Mouse (Mus musculus) neural tube, embryonic 15.5 days (tissue): ENCODE data around the gene Man1a. TPM values are rescaled to one million over a fixed set of nuclear protein-coding genes. Genes with fewer than 3 reads are reported as not detected.

Experiments used
- ATAC-seq: fragments of 200-750 bp; cut with Nextera tagmentation; 2 replicates; pipeline ENCODE4 v1.8.0; 2017; ENCODE audit warnings: mild to moderate bottlenecking, moderate TSS enrichment, moderate library complexity; ENCODE audit not compliant: low FRiP score
- H3K27ac ChIP-seq: fragments of 300-500 bp; sonication (generic); replicated peaks from 2 replicates; pipeline ENCODE4 v1.5.1; 2015; ENCODE audit warnings: mild to moderate bottlenecking, inconsistent platforms
- H3K27me3 ChIP-seq: fragments of 300-500 bp; sonication (generic); replicated peaks from 2 replicates; pipeline ENCODE4 v1.6.1; 2015; ENCODE audit warnings: inconsistent platforms
- H3K36me3 ChIP-seq: fragments of 300-500 bp; sonication (generic); 2 replicates; pipeline ENCODE4 v1.6.1; 2015; ENCODE audit warnings: inconsistent platforms
- H3K4me1 ChIP-seq: fragments of 300-500 bp; sonication (generic); 2 replicates; pipeline ENCODE4 v1.6.1; 2015; ENCODE audit warnings: inconsistent platforms
- H3K4me2 ChIP-seq: fragments of 300-500 bp; sonication (generic); 2 replicates; pipeline ENCODE4 v1.6.1; 2015; ENCODE audit warnings: inconsistent platforms, mild to moderate bottlenecking, moderate library complexity
- H3K4me3 ChIP-seq: fragments of 300-500 bp; sonication (generic); replicated peaks from 2 replicates; pipeline ENCODE4 v1.5.1; 2015; ENCODE audit warnings: mild to moderate bottlenecking, inconsistent platforms
- H3K9ac ChIP-seq: fragments of 300-500 bp; sonication (generic); replicated peaks from 2 replicates; pipeline ENCODE4 v1.6.1; 2015; ENCODE audit warnings: mild to moderate bottlenecking, inconsistent platforms
- H3K9me3 ChIP-seq: fragments of 300-500 bp; sonication (generic); replicated peaks from 2 replicates; pipeline ENCODE4 v1.6.1; 2016; ENCODE audit warnings: inconsistent platforms
- WGBS: fragments of 180-500 bp; shearing (Covaris S2); methylation state at CpG from one replicate; pipeline ENCODE4 v1.1.7; 2015; ENCODE audit warnings: mixed read lengths; 5-methylcytosine and 5-hydroxymethylcytosine counted together
- polyA plus RNA-seq: library from polyadenylated mRNA; unstranded; fragments of >200 nt; fragmentation: Nextera tagmentation; extraction: Ambion mirVana; gene quantifications from 2 replicates; pipeline ENCODE4 v1.2.1, GENCODE M21; 2015

The Man1a gene
- polyA plus RNA-seq, 1 experiment from 2014 or later: 5.3 TPM

DNA sequence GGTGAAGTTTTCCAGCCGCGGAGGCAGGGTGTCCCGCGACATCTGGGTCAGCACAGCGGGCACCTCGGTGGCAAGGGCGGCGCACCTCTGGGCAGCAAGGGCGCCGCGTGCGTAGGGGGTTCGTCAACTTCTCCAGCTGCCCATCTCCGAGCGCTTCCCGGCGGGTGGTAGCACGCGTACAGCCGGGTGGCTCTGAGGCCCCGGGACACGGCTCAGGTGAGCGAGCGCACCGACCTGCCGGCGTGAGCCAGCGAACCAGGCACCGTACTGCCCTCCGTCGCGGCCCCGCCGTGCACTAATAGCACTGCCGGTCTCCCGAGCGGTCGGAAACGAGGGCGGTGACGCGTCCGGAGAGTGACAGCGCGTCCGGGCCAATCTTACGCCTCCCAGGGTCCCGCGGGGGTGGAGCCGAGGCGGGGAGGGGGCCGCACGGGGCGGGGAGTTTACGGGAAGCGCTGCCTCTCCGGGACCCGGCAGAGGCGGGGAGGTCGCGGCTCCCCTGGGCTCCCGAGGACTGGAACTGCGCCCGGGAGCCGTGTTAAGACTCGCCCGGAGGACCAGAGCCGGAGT, 883 bp downstream of the Man1a start:
- peak; percentile 97 for ATAC-seq
- Histone ChIP-seq H3K9me3 (no peaks in the 10 kb centered on the region), H3K27ac (no peak overlapping the region; the same call in 1 of the 2 replicates), H3K4me3 (peak overlapping the region; percentile 90), H3K4me2 (peak overlapping the region; percentile 99), H3K4me1 (peaks cover 21% of the 10 kb centered on the region), H3K9ac (peak overlapping the region; percentile 72), H3K27me3 (no peaks in the 10 kb centered on the region), H3K36me3 (no peaks in the 10 kb centered on the region)
- under 1% methylated on average over 68 of the region's 68 CpGs for WGBS

- peak; percentile 68 for ATAC-seq
- Histone ChIP-seq H3K36me3 (no peaks in the 10 kb centered on the region), H3K4me2 (peak overlapping the region; percentile 99), H3K27ac (peak overlapping the region; percentile 65), H3K27me3 (no peaks in the 10 kb centered on the region), H3K9me3 (no peaks in the 10 kb centered on the region), H3K4me1 (peaks cover 21% of the 10 kb centered on the region), H3K9ac (peak overlapping the region; percentile 72), H3K4me3 (peak overlapping the region; percentile 90)
- WGBS: 0% methylated on average over 71 of the region's 73 CpGs
Observed at GRCm38 (mm10) chr10:54074609-54075421, 1.6 kb downstream of the Man1a start.

GRCm38 (mm10) chr10:54074247-54074608, 2.2 kb downstream of the Man1a start:
- ATAC-seq: no peak; the same call in 1 of the 2 replicates

GRCm38 (mm10) chr10:54073641-54074203, 2.7 kb downstream of the Man1a start:
- peak overlapping the region; percentile 90 for H3K4me3 ChIP-seq
- H3K9me3 ChIP-seq: no peaks in the 10 kb centered on the region
- no peaks in the 10 kb centered on the region for H3K36me3 ChIP-seq
- H3K9ac ChIP-seq: peak overlapping the region; percentile 72
- H3K27ac ChIP-seq: no peak overlapping the region
- no peak for ATAC-seq
- peaks cover 21% of the 10 kb centered on the region for H3K4me1 ChIP-seq
- H3K27me3 ChIP-seq: no peaks in the 10 kb centered on the region
- peak overlapping the region; percentile 99 for H3K4me2 ChIP-seq
- WGBS: 53% methylated on average over 6 of the region's 6 CpGs

More at GRCm38 (mm10) chr10:54074247-54074608, 2.2 kb downstream of the Man1a start:
- Histone ChIP-seq H3K27me3 (no peaks in the 10 kb centered on the region), H3K9ac (peak overlapping the region; percentile 72), H3K4me3 (peak overlapping the region; percentile 90), H3K27ac (peak overlapping the region; percentile 65; the same call in 1 of the 2 replicates), H3K36me3 (no peaks in the 10 kb centered on the region), H3K4me2 (peak overlapping the region; percentile 99), H3K9me3 (no peaks in the 10 kb centered on the region), H3K4me1 (peaks cover 21% of the 10 kb centered on the region)
- WGBS: 1% methylated on average over 14 of the region's 14 CpGs

- Histone ChIP-seq H3K27ac (no peak overlapping the region), H3K4me1 (peaks cover 21% of the 10 kb centered on the region), H3K9ac (no peak overlapping the region), H3K4me2 (peak overlapping the region; percentile 99), H3K36me3 (no peaks in the 10 kb centered on the region), H3K27me3 (no peaks in the 10 kb centered on the region), H3K4me3 (peak overlapping the region; percentile 90), H3K9me3 (no peaks in the 10 kb centered on the region)
- WGBS: 77% methylated on average over 2 of the region's 2 CpGs
- ATAC-seq: no peak
Observed at GRCm38 (mm10) chr10:54072336-54072735, 4.1 kb downstream of the Man1a start.

- no peak overlapping the region for H3K9ac ChIP-seq
- no peaks in the 10 kb centered on the region for H3K9me3 ChIP-seq
- no peak overlapping the region for H3K27ac ChIP-seq
- no peak overlapping the region for H3K4me3 ChIP-seq
- no peaks in the 10 kb centered on the region for H3K27me3 ChIP-seq
- WGBS: 88% methylated on average over 5 of the region's 5 CpGs
- H3K4me1 ChIP-seq: peaks cover 12% of the 10 kb centered on the region
- ATAC-seq: no peak
- H3K36me3 ChIP-seq: no peaks in the 10 kb centered on the region
- peak overlapping the region; percentile 20 for H3K4me2 ChIP-seq
Observed at GRCm38 (mm10) chr10:54070496-54070895, 5.9 kb downstream of the Man1a start.

- H3K4me3 ChIP-seq: no peak overlapping the region
Observed at GRCm38 (mm10) chr10:54069412-54069811, 7.0 kb downstream of the Man1a start.

DNA sequence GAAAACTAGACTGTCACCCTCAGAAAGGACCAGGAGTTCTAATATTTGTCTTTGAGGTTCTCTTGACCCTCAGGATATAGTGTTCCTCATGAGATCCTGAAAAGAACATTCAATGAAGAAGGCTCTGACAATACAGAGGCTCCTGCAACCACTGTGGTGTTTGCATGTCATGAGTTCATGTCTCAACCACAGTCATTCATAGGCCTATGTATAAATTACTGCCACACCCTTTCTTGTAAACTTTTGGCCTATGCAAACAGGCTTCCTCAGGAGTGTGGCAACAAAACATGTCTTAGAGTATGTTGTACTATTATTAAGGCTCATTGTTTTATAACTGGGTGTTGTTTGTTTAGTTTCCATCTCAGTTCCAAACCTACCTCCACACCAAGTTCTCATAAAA, 9.7 kb downstream of the Man1a start:
- Histone ChIP-seq H3K9me3 (no peaks in the 10 kb centered on the region), H3K36me3 (no peaks in the 10 kb centered on the region), H3K4me3 (no peak overlapping the region), H3K27ac (no peak overlapping the region), H3K9ac (no peak overlapping the region), H3K4me2 (no peak overlapping the region), H3K27me3 (no peaks in the 10 kb centered on the region), H3K4me1 (no peaks in the 10 kb centered on the region; the same call in 1 of the 2 replicates)
- no peak for ATAC-seq

More at GRCm38 (mm10) chr10:54069412-54069811, 7.0 kb downstream of the Man1a start:
- WGBS: 94% methylated on average over 5 of the region's 5 CpGs
- Histone ChIP-seq H3K27me3 (no peaks in the 10 kb centered on the region), H3K9ac (no peak overlapping the region), H3K36me3 (no peaks in the 10 kb centered on the region), H3K27ac (no peak overlapping the region), H3K4me2 (no peak overlapping the region), H3K9me3 (no peaks in the 10 kb centered on the region), H3K4me1 (peaks cover 12% of the 10 kb centered on the region)
- ATAC-seq: no peak

DNA sequence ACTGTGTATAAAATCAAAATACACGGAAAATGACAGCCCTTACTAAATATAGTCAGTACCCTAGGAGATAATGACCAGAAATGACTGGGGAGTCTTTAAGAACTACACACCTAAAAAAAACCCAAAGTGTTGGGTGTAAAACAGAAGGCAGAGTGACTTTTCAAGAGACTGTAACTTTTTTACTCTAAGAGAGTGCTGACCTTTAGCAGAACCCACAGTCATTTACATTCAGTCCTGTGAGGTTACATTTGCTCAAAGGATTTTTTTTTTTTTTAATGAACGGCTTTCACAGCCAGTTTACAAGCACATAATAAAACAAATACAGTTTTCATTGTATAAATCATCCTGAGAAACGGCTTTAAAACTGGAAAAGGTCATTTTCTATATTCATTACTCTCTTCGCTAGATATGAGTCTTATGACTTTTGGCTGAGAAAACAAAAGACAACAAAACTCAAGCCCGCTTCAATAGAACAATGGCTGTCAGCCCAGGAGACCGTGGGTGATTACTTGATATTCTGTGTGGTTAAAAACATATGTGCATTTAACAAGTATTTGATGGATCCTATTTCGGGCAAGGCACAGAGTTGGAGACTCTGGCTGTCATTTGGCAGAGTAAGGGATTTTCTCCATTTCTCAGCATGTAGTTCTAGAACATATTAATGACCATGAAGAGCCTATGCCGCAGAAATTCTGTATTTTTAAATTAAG, 12.7 kb downstream of the Man1a start:
- Histone ChIP-seq H3K27me3 (no peaks in the 10 kb centered on the region), H3K9me3 (no peaks in the 10 kb centered on the region), H3K4me3 (no peak overlapping the region), H3K4me1 (no peaks in the 10 kb centered on the region), H3K9ac (no peak overlapping the region), H3K36me3 (no peaks in the 10 kb centered on the region), H3K4me2 (no peak overlapping the region), H3K27ac (no peak overlapping the region)
- 57% methylated on average over 8 of the region's 8 CpGs for WGBS
- no peak for ATAC-seq

- no peaks in the 10 kb centered on the region for H3K9me3 ChIP-seq
- no peaks in the 10 kb centered on the region for H3K27me3 ChIP-seq
- H3K27ac ChIP-seq: no peak overlapping the region
- ATAC-seq: no peak
- WGBS: 92% methylated on average over 11 of the region's 11 CpGs
- no peaks in the 10 kb centered on the region for H3K36me3 ChIP-seq
- H3K4me2 ChIP-seq: no peak overlapping the region
- H3K4me3 ChIP-seq: no peak overlapping the region
- no peak overlapping the region for H3K9ac ChIP-seq
- H3K4me1 ChIP-seq: no peaks in the 10 kb centered on the region
Observed at GRCm38 (mm10) chr10:54062835-54063234, 13.6 kb downstream of the Man1a start.

DNA sequence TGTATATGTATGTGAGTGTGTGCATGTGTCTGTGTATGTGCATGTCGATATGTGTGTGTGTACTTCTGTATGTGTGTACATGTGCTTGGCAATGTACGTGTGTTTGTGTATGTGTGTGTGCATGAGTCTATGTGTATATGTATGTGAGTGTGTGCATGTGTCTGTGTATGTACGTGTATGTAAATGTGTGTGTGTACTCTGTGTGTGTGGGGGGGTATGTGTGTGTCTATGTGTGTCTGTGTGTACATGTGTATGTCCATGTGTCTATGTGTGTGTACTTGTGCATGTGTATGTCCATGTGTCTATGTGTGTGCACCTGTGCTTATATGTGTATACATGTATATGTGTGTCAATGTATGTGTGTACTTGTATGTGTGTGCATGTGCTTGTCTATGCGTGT, 15.2 kb downstream of the Man1a start:
- H3K36me3 ChIP-seq: no peaks in the 10 kb centered on the region
- no peak overlapping the region for H3K9ac ChIP-seq
- no peak overlapping the region for H3K4me2 ChIP-seq
- ATAC-seq: no peak
- WGBS: 95% methylated on average over 4 of the region's 4 CpGs
- H3K27me3 ChIP-seq: no peaks in the 10 kb centered on the region
- H3K27ac ChIP-seq: no peak overlapping the region
- H3K9me3 ChIP-seq: no peaks in the 10 kb centered on the region
- no peaks in the 10 kb centered on the region for H3K4me1 ChIP-seq
- no peak overlapping the region for H3K4me3 ChIP-seq
